Mouse (Mus musculus): Measurements from ENCODE around the gene Slc46a1. TPM values are rescaled to one million over a fixed set of nuclear protein-coding genes. Genes with fewer than 3 reads are reported as not detected.
A peak's percentile ranks its signal among the peaks of the same experiment; 100 is the strongest.

Gene Slc46a1
- 20.9 and 21.1 TPM in 2 replicates for polyA plus RNA-seq (2016; fragmentation: Nextera tagmentation; extraction: Ambion mirVana)

- under 1% methylated on average over 41 of the region's 41 CpGs for WGBS
- H3K27me3 ChIP-seq (ENCODE audit: poor library complexity, severe bottlenecking) = no peaks in the 10 kb centered on the region
- peak within 1 kb of the TSS; percentile 92 for H3K4me3 ChIP-seq
- peak within 1 kb of the TSS; percentile 97 for H3K27ac ChIP-seq
- peak; percentile 83 for DNase-seq (ENCODE audit: extremely low spot score, low spot score)
- H3K36me3 ChIP-seq (replicated peaks) = no peaks in the 10 kb centered on the region; the same call in 1 of the 2 replicates
- peaks cover 36% of the 10 kb centered on the region for H3K4me1 ChIP-seq
- peaks cover 6% of the 10 kb centered on the region; the same call in 1 of the 2 replicates for H3K9me3 ChIP-seq
These were observed at the start of gene Slc46a1 for GRCm38 (mm10) chr11:78465568-78466180. Gene Slc46a1 (plus strand): TSS chr11:78465697.

- Histone ChIP-seq H3K36me3 (replicated peaks) (no peaks in the 10 kb centered on the region), H3K9me3 (no peaks in the 10 kb centered on the region), H3K27ac (no peak overlapping the region), H3K4me3 (no peak overlapping the region), H3K4me1 (peaks cover 2% of the 10 kb centered on the region), H3K27me3 (ENCODE audit: poor library complexity, severe bottlenecking) (peaks cover 8% of the 10 kb centered on the region; the same call in 1 of the 2 replicates)
- no peak for DNase-seq (ENCODE audit: extremely low spot score, low spot score)
- 83% methylated on average over 6 of the region's 6 CpGs for WGBS
These were observed 48.6 kb upstream of the Slc46a1 start for GRCm38 (mm10) chr11:78416854-78417253.

GRCm38 (mm10) chr11:78420263-78420889 lies 45.1 kb upstream of the Slc46a1 start:
- Histone ChIP-seq H3K27me3 (ENCODE audit: poor library complexity, severe bottlenecking) (peaks cover 15% of the 10 kb centered on the region), H3K9me3 (no peaks in the 10 kb centered on the region), H3K4me3 (no peak overlapping the region), H3K27ac (no peak overlapping the region), H3K4me1 (peaks cover 10% of the 10 kb centered on the region), H3K36me3 (replicated peaks) (no peaks in the 10 kb centered on the region)
- 77% methylated on average over 12 of the region's 12 CpGs for WGBS
- DNase-seq (ENCODE audit: extremely low spot score, low spot score) = no peak

GRCm38 (mm10) chr11:78421201-78422009 lies 44.1 kb upstream of the Slc46a1 start:
- WGBS = 75% methylated on average over 13 of the region's 13 CpGs
- no peak for DNase-seq (ENCODE audit: extremely low spot score, low spot score)
- Histone ChIP-seq H3K27me3 (ENCODE audit: poor library complexity, severe bottlenecking) (peaks cover 15% of the 10 kb centered on the region), H3K4me1 (peaks cover 10% of the 10 kb centered on the region), H3K27ac (no peak overlapping the region), H3K36me3 (replicated peaks) (no peaks in the 10 kb centered on the region), H3K4me3 (no peak overlapping the region), H3K9me3 (no peaks in the 10 kb centered on the region)

DNA sequence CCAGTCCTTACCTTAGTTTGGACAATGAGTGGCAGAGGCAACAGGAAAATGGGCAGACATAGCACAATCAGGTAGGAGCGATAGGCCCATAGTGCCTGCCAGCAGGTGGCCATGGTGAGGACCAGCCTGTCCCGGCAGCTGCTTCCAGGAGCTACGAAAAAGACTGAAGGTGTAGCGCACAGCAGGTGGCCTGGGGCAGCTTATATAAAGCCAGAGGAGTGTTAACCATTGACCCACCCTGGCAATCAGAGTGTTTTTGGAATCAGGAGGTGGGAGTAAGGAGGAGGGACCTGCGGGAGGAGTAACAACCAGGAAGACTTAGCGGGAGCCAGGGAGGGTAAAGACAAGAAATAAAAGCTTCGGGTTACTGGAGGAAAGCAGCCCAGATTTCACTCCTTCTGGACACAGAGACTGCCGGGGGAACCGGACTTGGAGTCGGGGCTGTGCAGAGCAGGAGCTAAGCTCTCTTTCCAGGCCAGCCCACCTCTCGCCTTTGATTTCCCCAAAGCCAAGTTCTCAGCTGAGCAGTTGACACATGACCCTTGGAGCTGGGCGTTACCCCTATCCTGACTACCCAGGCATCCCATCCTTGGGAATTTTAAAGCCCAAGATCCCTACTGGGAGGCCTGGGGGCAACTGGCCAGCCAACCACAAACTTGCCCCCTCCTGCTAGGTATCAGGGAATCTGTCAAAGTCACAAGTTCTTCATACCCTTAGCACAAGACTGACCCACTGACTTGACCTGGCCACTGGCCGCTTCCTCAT lies 43.3 kb upstream of the Slc46a1 start, which contains the start of gene Slc13a2:
Gene Slc13a2 (minus strand): TSS at position 163 of the 765 bp plus-strand sequence.
- 37% methylated on average over 13 of the region's 13 CpGs for WGBS
- peaks cover 10% of the 10 kb centered on the region for H3K4me1 ChIP-seq
- no peak within 1 kb of the TSS for H3K27ac ChIP-seq
- no peak within 1 kb of the TSS for H3K4me3 ChIP-seq
- peaks cover 15% of the 10 kb centered on the region for H3K27me3 ChIP-seq (ENCODE audit: poor library complexity, severe bottlenecking)
- no peak for DNase-seq (ENCODE audit: extremely low spot score, low spot score)
- no peaks in the 10 kb centered on the region for H3K36me3 ChIP-seq (replicated peaks)
- H3K9me3 ChIP-seq = no peaks in the 10 kb centered on the region

- no peaks in the 10 kb centered on the region for H3K9me3 ChIP-seq
- no peak overlapping the region for H3K27ac ChIP-seq
- H3K36me3 ChIP-seq (replicated peaks) = no peaks in the 10 kb centered on the region
- peaks cover 15% of the 10 kb centered on the region for H3K27me3 ChIP-seq (ENCODE audit: poor library complexity, severe bottlenecking)
- no peak overlapping the region for H3K4me3 ChIP-seq
- peaks cover 10% of the 10 kb centered on the region for H3K4me1 ChIP-seq
- DNase-seq (ENCODE audit: extremely low spot score, low spot score) = no peak
- 77% methylated on average over 2 of the region's 2 CpGs for WGBS
These were observed 41.1 kb upstream of the Slc46a1 start for GRCm38 (mm10) chr11:78424352-78424751.

GRCm38 (mm10) chr11:78425572-78425971 lies 39.9 kb upstream of the Slc46a1 start:
- WGBS = 97% methylated on average over 1 of the region's 1 CpGs

DNA sequence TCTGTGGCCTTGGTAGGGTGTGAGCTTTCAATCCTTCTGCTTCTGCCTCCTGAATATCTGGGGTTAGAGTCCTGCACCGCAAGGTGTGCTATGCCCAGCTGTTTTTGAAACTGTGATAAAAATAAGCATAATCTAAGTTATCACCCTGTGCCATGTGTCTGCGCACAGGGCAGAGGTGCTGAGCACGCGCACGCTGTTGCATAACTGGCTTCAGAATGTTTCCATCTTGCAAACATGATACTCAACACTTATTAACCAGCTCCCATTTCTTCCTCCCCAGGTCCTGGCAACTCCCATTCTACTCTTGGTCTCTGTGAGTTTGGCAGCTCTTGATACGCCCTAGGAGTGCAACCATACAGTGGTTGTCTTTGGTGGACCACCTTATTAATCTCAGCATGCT lies 37.8 kb upstream of the Slc46a1 start:
- WGBS = 93% methylated on average over 6 of the region's 6 CpGs

More at GRCm38 (mm10) chr11:78425572-78425971, 39.9 kb upstream of the Slc46a1 start:
- Histone ChIP-seq H3K27me3 (ENCODE audit: poor library complexity, severe bottlenecking) (peaks cover 15% of the 10 kb centered on the region), H3K4me3 (no peak overlapping the region), H3K9me3 (no peaks in the 10 kb centered on the region), H3K36me3 (replicated peaks) (no peaks in the 10 kb centered on the region), H3K4me1 (peaks cover 15% of the 10 kb centered on the region), H3K27ac (no peak overlapping the region)
- no peak for DNase-seq (ENCODE audit: extremely low spot score, low spot score)

DNA sequence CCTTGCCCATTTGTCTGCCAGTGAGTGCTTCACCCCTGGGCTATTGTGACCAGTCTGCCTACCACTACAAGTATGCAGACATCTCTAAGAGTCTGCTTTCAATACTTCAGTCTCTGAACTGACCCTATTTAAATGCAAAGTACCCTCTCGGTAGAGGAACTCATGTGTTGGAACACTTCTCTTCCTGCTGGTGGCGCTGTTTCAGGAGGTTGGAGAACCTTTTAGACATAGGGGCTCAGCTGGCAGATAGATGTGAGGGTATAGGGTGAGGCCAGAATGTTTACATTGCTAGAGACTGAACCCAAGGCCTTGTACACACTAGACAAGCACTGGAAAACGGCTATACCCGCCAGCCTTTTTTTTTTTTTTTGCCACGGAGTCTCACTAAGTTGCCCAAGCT lies 37.2 kb upstream of the Slc46a1 start:
- H3K4me3 ChIP-seq = no peak overlapping the region
- H3K4me1 ChIP-seq = peaks cover 5% of the 10 kb centered on the region; the same call in 1 of the 2 replicates
- no peak overlapping the region for H3K27ac ChIP-seq
- no peaks in the 10 kb centered on the region for H3K9me3 ChIP-seq
- 74% methylated on average over 5 of the region's 5 CpGs for WGBS
- no peaks in the 10 kb centered on the region for H3K36me3 ChIP-seq (replicated peaks)
- H3K27me3 ChIP-seq (ENCODE audit: poor library complexity, severe bottlenecking) = no peaks in the 10 kb centered on the region
- no peak for DNase-seq (ENCODE audit: extremely low spot score, low spot score)

More for the DNA sequence above, 37.8 kb upstream of the Slc46a1 start:
- no peak for DNase-seq (ENCODE audit: extremely low spot score, low spot score)
- Histone ChIP-seq H3K4me3 (no peak overlapping the region), H3K36me3 (replicated peaks) (no peaks in the 10 kb centered on the region), H3K4me1 (peaks cover 5% of the 10 kb centered on the region; the same call in 1 of the 2 replicates), H3K27me3 (ENCODE audit: poor library complexity, severe bottlenecking) (no peaks in the 10 kb centered on the region), H3K27ac (no peak overlapping the region), H3K9me3 (no peaks in the 10 kb centered on the region)

- WGBS = 58% methylated on average over 11 of the region's 11 CpGs
- DNase-seq (ENCODE audit: extremely low spot score, low spot score) = no peak
- no peaks in the 10 kb centered on the region for H3K9me3 ChIP-seq
- H3K27me3 ChIP-seq (ENCODE audit: poor library complexity, severe bottlenecking) = no peaks in the 10 kb centered on the region
- H3K36me3 ChIP-seq (replicated peaks) = no peaks in the 10 kb centered on the region
- H3K4me3 ChIP-seq = no peak overlapping the region
- H3K27ac ChIP-seq = no peak overlapping the region
- H3K4me1 ChIP-seq = peaks cover 9% of the 10 kb centered on the region
These were observed 35.2 kb upstream of the Slc46a1 start for GRCm38 (mm10) chr11:78430195-78430878.

- Histone ChIP-seq H3K36me3 (replicated peaks) (no peaks in the 10 kb centered on the region), H3K27me3 (ENCODE audit: poor library complexity, severe bottlenecking) (no peaks in the 10 kb centered on the region), H3K4me1 (peaks cover 18% of the 10 kb centered on the region), H3K27ac (no peak overlapping the region), H3K9me3 (no peaks in the 10 kb centered on the region), H3K4me3 (no peak overlapping the region)
- 94% methylated on average over 10 of the region's 10 CpGs for WGBS
- DNase-seq (ENCODE audit: extremely low spot score, low spot score) = no peak
These were observed 34.3 kb upstream of the Slc46a1 start for GRCm38 (mm10) chr11:78431176-78431575.

DNA sequence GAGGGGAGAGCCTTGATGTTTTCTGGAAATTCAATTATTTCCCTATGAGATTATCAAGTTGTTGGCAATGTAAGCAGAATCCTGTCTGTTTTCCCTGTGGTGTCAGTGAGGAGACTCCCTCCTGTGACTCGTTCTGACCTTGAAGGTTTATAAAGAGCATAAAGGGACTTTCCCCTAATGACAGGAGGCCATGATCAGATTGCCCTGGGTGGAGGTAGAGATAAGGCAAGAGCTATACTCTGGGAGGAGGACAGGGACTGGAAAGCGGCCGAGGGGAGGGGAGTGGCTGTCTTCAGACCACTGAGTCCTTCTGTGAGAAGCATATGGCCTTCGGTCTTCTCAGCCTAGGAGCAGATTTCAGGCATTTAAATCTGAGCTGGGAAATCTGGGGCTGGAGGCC lies 31.4 kb upstream of the Slc46a1 start:
- Histone ChIP-seq H3K27me3 (ENCODE audit: poor library complexity, severe bottlenecking) (no peaks in the 10 kb centered on the region), H3K9me3 (no peaks in the 10 kb centered on the region), H3K27ac (no peak overlapping the region), H3K4me1 (peaks cover 20% of the 10 kb centered on the region), H3K36me3 (replicated peaks) (no peaks in the 10 kb centered on the region), H3K4me3 (no peak overlapping the region)
- DNase-seq (ENCODE audit: extremely low spot score, low spot score) = no peak
- 87% methylated on average over 4 of the region's 4 CpGs for WGBS
